Mouse (Mus musculus): ENCODE data around the gene Cmc2.

DNA sequence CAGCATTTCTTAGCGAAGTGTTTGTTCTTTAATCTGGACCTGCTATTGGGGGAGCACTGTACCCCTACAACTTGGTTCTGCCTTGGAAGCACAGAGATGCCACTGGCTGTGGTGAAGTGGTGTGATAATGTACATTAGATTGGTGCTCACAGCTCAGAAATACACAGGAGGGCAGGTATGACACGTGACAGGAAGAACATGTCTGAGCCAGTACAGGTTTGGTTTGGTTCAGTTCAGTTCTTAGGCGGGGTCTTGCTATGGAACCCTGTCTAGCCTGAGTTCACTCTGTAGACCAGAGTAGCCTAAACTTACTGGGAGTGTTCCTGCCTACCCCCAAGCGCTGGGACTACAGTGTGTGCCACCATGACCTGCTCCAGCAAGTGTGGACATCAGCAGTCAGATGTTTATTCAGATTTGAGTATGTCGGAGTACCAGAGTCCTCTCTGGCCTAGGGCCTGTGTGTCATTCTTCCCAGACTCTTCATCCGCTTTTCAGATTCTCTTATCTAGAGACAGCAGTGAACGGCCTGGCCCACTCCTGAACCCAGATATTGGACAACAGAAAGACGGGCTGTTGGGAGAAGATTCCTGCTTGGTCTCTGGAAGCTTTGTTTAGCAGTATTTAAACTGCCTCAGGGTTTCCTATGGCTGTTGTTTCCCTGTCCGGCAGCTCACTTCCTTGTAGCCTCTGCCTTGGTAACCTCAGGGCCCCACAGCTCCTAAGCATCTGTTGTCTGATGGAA is 24.1 kb upstream of the Cmc2 start:
- no peak for TF ChIP-seq EP300 (IDR thresholded peaks at IDR 0.05; ENCODE audit: insufficient read depth, low read depth, low read length)
- TF ChIP-seq CTCF (IDR thresholded peaks at IDR 0.05) = no peak
